Mouse (Mus musculus): ENCODE measurements around the gene Gucy2c.

Gene Gucy2c

DNA sequence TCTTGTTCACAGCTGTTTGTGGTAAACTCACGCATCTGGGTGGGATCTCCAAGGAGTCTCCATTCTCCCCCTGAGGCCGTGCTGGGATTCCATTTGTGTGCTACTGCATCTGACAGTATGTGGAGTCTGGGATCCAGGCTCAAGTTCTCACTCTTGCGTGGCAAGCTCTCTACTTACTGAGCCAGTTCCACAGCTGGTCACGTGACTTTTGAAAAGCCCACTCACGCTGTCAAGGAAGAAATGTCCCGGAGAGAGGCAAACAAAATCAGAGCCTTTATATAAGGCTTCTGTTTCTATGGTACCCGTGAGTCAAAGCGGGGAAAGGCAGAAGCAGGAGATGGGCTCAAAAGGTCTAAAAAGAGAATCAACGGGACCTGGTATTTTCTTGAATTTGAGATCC lies 1.2 kb upstream of the Gucy2c start:
- Histone ChIP-seq H3K4me3 (replicated peaks; ENCODE audit: low read length) (no peak overlapping the region), H3K4me1 (replicated peaks; ENCODE audit: low read depth, low read length) (peaks cover 4% of the 10 kb centered on the region; the same call in 1 of the 2 replicates), H3K27me3 (ENCODE audit: insufficient read depth, low read length) (no peaks in the 10 kb centered on the region), H3K36me3 (ENCODE audit: insufficient read depth, low read length) (no peaks in the 10 kb centered on the region), H3K9me3 (ENCODE audit: low read length) (no peaks in the 10 kb centered on the region)
- TF ChIP-seq POU5F1 (IDR thresholded peaks at IDR 0.05; ENCODE audit: borderline replicate concordance, low read length) = no peak
- no peak for TF ChIP-seq NANOG (IDR thresholded peaks at IDR 0.05; ENCODE audit: borderline replicate concordance, low read length)
- TF ChIP-seq CTCF (conservative IDR thresholded peaks at IDR 0.05; ENCODE audit: low read length) = no peak

- Histone ChIP-seq H3K36me3 (ENCODE audit: insufficient read depth, low read length) (no peaks in the 10 kb centered on the region), H3K27me3 (ENCODE audit: insufficient read depth, low read length) (no peaks in the 10 kb centered on the region), H3K9me3 (ENCODE audit: low read length) (no peaks in the 10 kb centered on the region), H3K4me3 (replicated peaks; ENCODE audit: low read length) (no peak overlapping the region), H3K4me1 (replicated peaks; ENCODE audit: low read depth, low read length) (peaks cover 4% of the 10 kb centered on the region; the same call in 1 of the 2 replicates)
- no peak for TF ChIP-seq POU5F1 (IDR thresholded peaks at IDR 0.05; ENCODE audit: borderline replicate concordance, low read length)
- TF ChIP-seq CTCF (conservative IDR thresholded peaks at IDR 0.05; ENCODE audit: low read length) = no peak
- no peak for TF ChIP-seq NANOG (IDR thresholded peaks at IDR 0.05; ENCODE audit: borderline replicate concordance, low read length)
These were observed 581 bp upstream of the Gucy2c start for GRCm38 (mm10) chr6:136782146-136782545.

DNA sequence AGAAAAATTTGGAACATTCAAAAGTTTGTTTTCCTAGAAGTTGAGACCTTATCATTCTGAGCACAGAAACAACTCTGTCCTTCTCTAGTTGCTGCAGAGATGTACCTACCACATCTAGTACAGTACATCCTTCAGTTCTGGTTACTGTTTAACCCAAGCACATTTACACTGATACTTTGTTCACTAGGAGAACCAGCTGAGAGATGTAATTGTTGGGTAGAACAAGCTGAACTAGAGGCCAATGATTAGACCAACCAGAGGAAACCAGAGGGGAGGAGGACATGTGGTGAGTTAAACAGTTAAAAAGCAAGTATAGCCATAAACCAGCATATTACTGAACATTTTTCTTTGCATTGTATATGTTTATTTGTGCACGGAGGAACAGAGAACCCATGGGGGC lies 5.2 kb downstream of the Gucy2c start:
- no peak for TF ChIP-seq POU5F1 (IDR thresholded peaks at IDR 0.05; ENCODE audit: borderline replicate concordance, low read length)
- TF ChIP-seq CTCF (conservative IDR thresholded peaks at IDR 0.05; ENCODE audit: low read length) = no peak
- no peak for TF ChIP-seq NANOG (IDR thresholded peaks at IDR 0.05; ENCODE audit: borderline replicate concordance, low read length)
- Histone ChIP-seq H3K4me1 (replicated peaks; ENCODE audit: low read depth, low read length) (no peaks in the 10 kb centered on the region), H3K27me3 (ENCODE audit: insufficient read depth, low read length) (no peaks in the 10 kb centered on the region), H3K36me3 (ENCODE audit: insufficient read depth, low read length) (no peaks in the 10 kb centered on the region), H3K9me3 (ENCODE audit: low read length) (no peaks in the 10 kb centered on the region), H3K4me3 (replicated peaks; ENCODE audit: low read length) (no peak overlapping the region)

DNA sequence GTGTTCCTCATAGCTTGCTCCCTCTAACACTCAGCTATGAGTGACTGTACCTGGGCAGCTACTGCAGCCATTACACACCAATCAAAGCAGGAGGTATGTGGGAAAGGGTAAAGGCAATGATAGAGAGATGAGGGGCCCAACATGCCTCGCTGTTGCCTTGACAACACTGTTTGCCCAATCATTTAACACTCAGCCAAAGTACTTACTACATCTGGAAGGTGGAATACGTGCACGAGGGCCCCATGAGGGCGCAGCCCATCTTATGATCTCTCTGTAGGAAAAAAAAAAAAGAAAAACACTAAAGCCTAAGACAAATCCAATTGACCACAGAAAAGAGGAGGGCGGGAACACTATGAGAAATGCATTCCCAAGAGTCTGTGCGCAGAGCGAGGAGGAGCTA lies 11.7 kb downstream of the Gucy2c start:
- H3K9me3 ChIP-seq (ENCODE audit: low read length) = no peaks in the 10 kb centered on the region
- no peaks in the 10 kb centered on the region for H3K4me1 ChIP-seq (replicated peaks; ENCODE audit: low read depth, low read length)
- no peaks in the 10 kb centered on the region for H3K36me3 ChIP-seq (ENCODE audit: insufficient read depth, low read length)
- H3K4me3 ChIP-seq (replicated peaks; ENCODE audit: low read length) = no peak overlapping the region
- TF ChIP-seq NANOG (IDR thresholded peaks at IDR 0.05; ENCODE audit: borderline replicate concordance, low read length) (no peak), POU5F1 (IDR thresholded peaks at IDR 0.05; ENCODE audit: borderline replicate concordance, low read length) (no peak), CTCF (conservative IDR thresholded peaks at IDR 0.05; ENCODE audit: low read length) (no peak)
- no peaks in the 10 kb centered on the region for H3K27me3 ChIP-seq (ENCODE audit: insufficient read depth, low read length)

DNA sequence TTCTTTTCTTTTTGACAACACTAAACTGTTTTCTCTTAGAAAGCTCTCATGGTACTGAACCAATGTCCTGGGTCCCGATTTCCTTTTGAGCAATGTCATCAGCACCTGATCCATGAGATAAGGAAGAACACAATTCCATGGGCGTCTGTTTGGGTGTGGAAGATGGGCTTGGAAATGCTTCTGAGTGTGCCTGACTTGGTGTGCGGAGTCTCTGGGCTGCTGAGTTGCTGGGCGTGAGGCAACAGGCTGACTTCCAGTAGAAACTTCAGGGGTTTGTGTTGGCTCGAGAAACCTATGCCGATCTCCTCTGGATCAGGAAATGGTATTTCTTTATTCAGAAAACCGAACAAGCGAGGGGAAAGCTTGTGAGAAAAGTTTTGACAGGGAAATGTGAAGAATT lies 12.4 kb downstream of the Gucy2c start:
- Histone ChIP-seq H3K9me3 (ENCODE audit: low read length) (no peaks in the 10 kb centered on the region), H3K4me1 (replicated peaks; ENCODE audit: low read depth, low read length) (no peaks in the 10 kb centered on the region), H3K27me3 (ENCODE audit: insufficient read depth, low read length) (no peaks in the 10 kb centered on the region), H3K36me3 (ENCODE audit: insufficient read depth, low read length) (no peaks in the 10 kb centered on the region), H3K4me3 (replicated peaks; ENCODE audit: low read length) (no peak overlapping the region)
- TF ChIP-seq NANOG (IDR thresholded peaks at IDR 0.05; ENCODE audit: borderline replicate concordance, low read length) = no peak

GRCm38 (mm10) chr6:136763912-136764311 lies 17.7 kb downstream of the Gucy2c start:
- Histone ChIP-seq H3K9me3 (ENCODE audit: low read length) (no peaks in the 10 kb centered on the region), H3K36me3 (ENCODE audit: insufficient read depth, low read length) (no peaks in the 10 kb centered on the region), H3K27me3 (ENCODE audit: insufficient read depth, low read length) (no peaks in the 10 kb centered on the region; the same call in 1 of the 2 replicates), H3K4me3 (replicated peaks; ENCODE audit: low read length) (no peak overlapping the region), H3K4me1 (replicated peaks; ENCODE audit: low read depth, low read length) (no peaks in the 10 kb centered on the region)
- no peak for TF ChIP-seq CTCF (conservative IDR thresholded peaks at IDR 0.05; ENCODE audit: low read length)
- no peak for TF ChIP-seq NANOG (IDR thresholded peaks at IDR 0.05; ENCODE audit: borderline replicate concordance, low read length)
- TF ChIP-seq POU5F1 (IDR thresholded peaks at IDR 0.05; ENCODE audit: borderline replicate concordance, low read length) = no peak

DNA sequence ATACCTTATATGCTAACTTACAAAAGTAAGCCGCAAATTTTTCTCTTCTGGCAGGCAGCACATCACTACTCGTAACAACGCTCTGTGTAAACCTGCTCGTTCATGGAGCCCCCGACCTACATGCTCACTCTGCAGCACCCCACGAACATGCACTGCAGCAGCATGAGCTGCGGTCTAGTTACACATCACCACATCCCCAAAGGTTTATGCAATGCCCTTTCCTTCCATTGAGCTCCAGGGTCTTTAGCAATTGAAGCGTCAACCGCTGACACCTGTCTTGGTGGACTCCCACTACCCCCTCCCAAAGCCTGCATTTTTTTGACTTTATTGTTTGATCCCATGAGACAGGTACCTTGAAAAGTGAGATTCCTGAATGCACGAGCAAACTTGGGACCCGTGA lies 31.0 kb downstream of the Gucy2c start:
- Histone ChIP-seq H3K4me3 (replicated peaks; ENCODE audit: low read length) (no peak overlapping the region), H3K9me3 (ENCODE audit: low read length) (peaks cover 4% of the 10 kb centered on the region; the same call in 1 of the 2 replicates), H3K27me3 (ENCODE audit: insufficient read depth, low read length) (no peaks in the 10 kb centered on the region), H3K36me3 (ENCODE audit: insufficient read depth, low read length) (no peaks in the 10 kb centered on the region), H3K4me1 (replicated peaks; ENCODE audit: low read depth, low read length) (no peaks in the 10 kb centered on the region)
- TF ChIP-seq NANOG (IDR thresholded peaks at IDR 0.05; ENCODE audit: borderline replicate concordance, low read length) (no peak), POU5F1 (IDR thresholded peaks at IDR 0.05; ENCODE audit: borderline replicate concordance, low read length) (no peak), CTCF (conservative IDR thresholded peaks at IDR 0.05; ENCODE audit: low read length) (no peak)

DNA sequence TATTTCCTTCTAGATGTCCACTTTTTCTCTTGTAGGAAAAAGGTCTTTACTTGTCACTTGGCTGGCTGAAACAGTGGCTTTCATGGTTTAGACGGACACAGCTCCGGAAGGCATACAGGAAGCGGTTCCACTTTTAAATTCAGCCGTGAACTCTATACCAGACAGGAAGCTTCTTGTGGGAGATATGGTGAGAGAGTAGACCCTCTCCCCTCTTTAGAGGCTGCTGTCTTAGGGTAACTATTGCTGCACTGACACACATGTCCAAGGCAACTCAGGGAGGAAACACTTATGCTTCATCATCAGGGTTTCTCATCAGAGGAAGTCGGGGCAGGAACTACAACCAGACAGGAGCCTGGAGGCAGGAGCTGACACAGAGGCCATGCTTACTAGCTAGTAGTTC lies 36.0 kb downstream of the Gucy2c start:
- H3K27me3 ChIP-seq (ENCODE audit: insufficient read depth, low read length) = 0 out of 2 replicates have a peak, but pooled peaks cover 2% of the 10 kb centered on the region
- no peak for TF ChIP-seq NANOG (IDR thresholded peaks at IDR 0.05; ENCODE audit: borderline replicate concordance, low read length)
- no peak for TF ChIP-seq POU5F1 (IDR thresholded peaks at IDR 0.05; ENCODE audit: borderline replicate concordance, low read length)
- TF ChIP-seq CTCF (conservative IDR thresholded peaks at IDR 0.05; ENCODE audit: low read length) = no peak

GRCm38 (mm10) chr6:136743729-136744128 lies 37.8 kb downstream of the Gucy2c start:
- no peaks in the 10 kb centered on the region for H3K9me3 ChIP-seq (ENCODE audit: low read length)
- TF ChIP-seq POU5F1 (IDR thresholded peaks at IDR 0.05; ENCODE audit: borderline replicate concordance, low read length) = no peak
- TF ChIP-seq CTCF (conservative IDR thresholded peaks at IDR 0.05; ENCODE audit: low read length) = no peak
- TF ChIP-seq NANOG (IDR thresholded peaks at IDR 0.05; ENCODE audit: borderline replicate concordance, low read length) = no peak
- peaks cover 6% of the 10 kb centered on the region; the same call in 1 of the 2 replicates for H3K27me3 ChIP-seq (ENCODE audit: insufficient read depth, low read length)
- no peak overlapping the region for H3K4me3 ChIP-seq (replicated peaks; ENCODE audit: low read length)
- peaks cover 6% of the 10 kb centered on the region; the same call in 1 of the 2 replicates for H3K4me1 ChIP-seq (replicated peaks; ENCODE audit: low read depth, low read length)
- no peaks in the 10 kb centered on the region for H3K36me3 ChIP-seq (ENCODE audit: insufficient read depth, low read length)

More for the DNA sequence above, 36.0 kb downstream of the Gucy2c start:
- Histone ChIP-seq H3K4me1 (replicated peaks; ENCODE audit: low read depth, low read length) (0 out of 2 replicates have a peak, but pooled peaks cover 6% of the 10 kb centered on the region), H3K36me3 (ENCODE audit: insufficient read depth, low read length) (no peaks in the 10 kb centered on the region), H3K4me3 (replicated peaks; ENCODE audit: low read length) (no peak overlapping the region), H3K9me3 (ENCODE audit: low read length) (no peaks in the 10 kb centered on the region)
